Mouse (Mus musculus): ENCODE results near the gene Slc10a7.

DNA sequence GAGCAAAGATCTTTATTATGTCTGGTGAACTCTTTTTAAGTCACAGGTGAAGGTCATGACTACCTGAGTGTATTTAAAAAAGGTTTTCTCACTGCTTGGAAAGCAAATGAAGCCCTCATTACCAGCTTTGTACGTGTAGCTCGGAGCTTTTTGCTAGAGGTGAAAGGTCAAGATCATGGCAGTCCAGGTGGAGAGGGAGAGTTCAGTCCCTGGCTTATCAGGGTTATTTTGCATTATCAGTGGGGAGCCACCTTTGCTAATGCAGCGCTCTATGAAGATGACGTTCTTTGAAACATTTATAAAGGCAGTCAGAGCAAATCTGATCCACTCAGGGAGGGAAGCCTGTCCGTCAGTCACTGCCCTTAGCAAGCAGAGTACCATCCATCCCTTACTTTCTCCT, 27.6 kb downstream of the Slc10a7 start:
- TF ChIP-seq CTCF (IDR thresholded peaks at IDR 0.05; ENCODE audit: low read depth), result no peak
- TF ChIP-seq EP300 (IDR thresholded peaks at IDR 0.05; ENCODE audit: low read depth), result no peak

Measured in liver, postnatal 0 days (tissue).